Mouse (Mus musculus) ovary, postnatal 10 days (tissue): ENCODE results near the gene Mst1.

Source experiments
- DNase-seq: peaks from one replicate; pipeline ENCODE4 v3.0.0; 2022; ENCODE audit warnings: low spot score

Mst1 gene

DNA sequence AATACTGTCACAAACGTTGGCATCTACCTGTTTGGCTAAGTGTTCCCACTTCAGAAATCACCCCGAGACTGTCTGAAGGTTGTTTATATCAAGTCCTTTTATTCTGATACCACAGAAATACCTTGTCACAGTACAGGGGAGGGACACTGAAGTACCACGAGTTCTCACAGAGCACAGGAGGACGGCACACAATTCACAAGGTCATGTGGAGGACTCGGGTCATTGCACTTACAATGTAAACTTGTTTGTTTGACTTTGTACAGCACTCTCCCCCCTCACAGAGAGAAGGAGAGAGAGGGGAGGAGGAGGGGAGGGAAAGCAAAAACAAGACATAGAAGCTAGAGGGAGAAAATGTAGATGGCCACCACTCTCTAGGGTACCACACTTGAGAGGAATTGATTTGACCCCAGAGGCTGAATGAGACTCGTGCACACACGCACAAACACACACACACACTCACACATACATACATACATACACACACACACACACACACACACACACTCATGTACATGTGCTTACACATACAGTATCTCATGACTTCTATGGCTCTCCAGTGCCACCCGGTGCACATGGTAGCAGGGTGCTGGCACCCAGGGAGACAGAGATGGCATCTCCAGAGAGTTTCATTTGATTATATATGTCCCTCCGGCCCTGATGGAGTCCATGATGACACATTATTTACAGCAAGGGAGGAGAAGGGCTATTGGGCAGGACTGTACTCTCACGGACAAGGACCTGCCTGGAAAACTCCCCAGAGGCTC, 15.9 kb downstream of the Mst1 start:
- no peak for DNase-seq

DNA sequence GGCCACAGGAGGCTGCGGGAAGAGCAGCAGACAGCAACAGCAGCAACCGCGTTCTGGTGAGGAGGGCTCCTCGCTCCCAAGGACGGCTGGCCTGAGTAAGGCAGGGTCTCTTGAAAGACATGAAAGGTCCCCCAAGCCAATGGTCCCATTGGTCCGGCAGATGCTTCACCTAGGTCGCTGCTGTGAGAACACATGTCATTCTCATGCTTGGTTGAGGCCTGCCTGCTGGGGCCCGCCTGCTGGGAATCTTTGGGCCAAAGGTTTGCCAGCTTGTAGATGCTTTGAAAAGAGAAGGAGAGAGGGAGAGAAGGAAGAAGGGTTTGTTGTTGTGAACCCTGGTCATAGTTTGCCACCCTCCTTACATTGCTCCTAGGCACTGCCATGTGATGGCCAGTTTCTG, 19.4 kb downstream of the Mst1 start:
- no peak for DNase-seq

- DNase-seq: no peak
These were observed 24.7 kb downstream of the Mst1 start for GRCm38 (mm10) chr9:108104766-108105548.

DNA sequence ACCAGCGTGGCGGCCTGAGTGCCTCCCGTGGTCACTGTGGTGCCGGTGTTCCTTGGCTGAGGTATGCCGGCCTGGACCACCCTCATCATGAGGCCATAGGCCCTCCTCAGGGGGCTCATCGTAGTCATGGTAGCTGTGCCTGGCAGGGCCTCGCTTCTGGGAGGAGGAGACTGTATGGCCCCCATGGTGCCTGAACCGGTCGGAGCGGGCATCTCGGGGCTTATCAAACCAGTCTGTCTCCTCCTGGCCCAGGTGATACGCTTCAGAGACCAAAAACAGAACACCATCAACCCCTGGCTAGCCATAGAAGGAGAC, 25.3 kb downstream of the Mst1 start:
- no peak for DNase-seq

GRCm38 (mm10) chr9:108106090-108106489, 25.9 kb downstream of the Mst1 start:
- no peak for DNase-seq

DNA sequence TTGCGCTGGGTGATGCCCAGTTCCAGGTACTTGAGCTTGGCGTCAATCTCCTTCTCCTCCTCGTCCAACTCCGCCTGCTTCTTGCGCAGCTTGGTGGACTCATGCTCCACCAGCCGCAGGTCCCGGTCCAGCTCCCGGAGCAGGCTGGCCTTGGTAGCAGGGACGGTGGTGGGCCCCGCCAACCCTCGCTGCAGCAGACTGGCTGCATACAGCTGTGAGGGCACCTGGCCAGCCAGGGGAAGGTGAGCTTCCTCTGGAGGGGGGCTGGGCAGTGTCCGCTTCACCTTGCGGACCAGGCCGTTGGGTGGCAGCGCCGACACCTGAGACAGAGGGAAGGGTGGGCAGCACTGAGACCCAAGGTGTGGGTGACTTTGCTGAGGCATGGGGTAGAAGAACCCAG, 27.6 kb downstream of the Mst1 start:
- no peak for DNase-seq

DNA sequence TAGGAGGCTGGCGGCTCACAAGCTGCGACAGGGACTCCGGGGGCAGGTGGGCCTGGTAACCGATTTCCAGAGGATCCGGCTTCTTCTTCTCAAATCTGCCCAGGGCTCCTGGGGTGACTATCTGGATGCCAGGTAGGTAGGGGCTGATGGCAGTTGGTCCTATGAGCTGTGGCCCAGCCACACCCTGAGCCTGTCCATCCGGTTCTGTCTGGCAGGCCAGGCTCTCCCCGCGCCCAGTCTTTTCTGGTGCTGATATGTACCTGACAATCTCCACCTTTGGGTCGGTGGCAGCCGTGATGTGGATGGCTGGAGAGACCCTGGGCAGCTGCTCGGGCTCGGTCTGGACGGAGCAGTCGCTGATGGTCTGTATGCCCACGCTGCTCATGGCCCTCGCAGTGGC, 29.9 kb downstream of the Mst1 start:
- no peak for DNase-seq

GRCm38 (mm10) chr9:108111101-108111592, 30.9 kb downstream of the Mst1 start:
- no peak for DNase-seq

GRCm38 (mm10) chr9:108111593-108112121, 31.4 kb downstream of the Mst1 start:
- no peak for DNase-seq

- no peak for DNase-seq
These were observed 32.6 kb downstream of the Mst1 start for GRCm38 (mm10) chr9:108112719-108113340.

DNA sequence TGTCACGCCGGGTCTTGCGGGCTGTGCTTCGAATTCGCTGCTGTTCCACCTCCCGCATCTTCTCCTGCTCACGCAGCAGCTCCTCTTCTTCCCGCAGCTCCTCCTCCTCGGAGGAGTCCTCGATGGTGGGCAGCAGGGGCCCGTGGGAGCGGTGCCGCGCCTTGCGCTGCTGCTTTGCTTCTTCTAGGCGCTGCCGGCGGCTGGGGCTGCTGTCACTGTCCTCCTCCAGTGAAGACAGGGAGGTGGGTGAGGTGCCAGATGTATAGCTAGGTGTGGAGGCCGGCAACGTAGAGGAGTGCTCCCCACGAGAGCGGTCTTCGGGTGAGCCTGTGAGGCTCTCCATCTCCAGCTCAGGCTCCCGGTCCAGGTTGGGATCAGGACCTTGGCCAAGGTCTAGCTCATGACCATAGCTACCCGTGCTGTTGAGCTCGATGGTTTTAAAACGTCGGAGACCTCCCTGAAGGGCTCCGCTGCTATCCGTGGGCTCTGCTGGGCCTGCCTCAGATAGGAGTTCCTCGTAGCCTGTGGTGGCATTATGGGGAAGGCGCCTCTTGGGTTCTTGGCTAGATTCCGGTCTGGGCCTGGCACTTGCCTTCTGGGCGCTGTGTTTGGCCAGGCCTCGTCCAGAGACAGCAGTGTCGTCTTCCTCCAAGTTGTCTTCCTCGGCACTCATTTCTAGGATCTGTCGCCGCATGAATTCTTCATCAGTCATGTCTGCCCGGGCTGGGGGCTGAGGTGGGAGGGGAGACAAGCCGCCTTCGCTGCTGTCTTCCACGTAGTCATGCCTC, 35.2 kb downstream of the Mst1 start:
- DNase-seq: no peak

DNA sequence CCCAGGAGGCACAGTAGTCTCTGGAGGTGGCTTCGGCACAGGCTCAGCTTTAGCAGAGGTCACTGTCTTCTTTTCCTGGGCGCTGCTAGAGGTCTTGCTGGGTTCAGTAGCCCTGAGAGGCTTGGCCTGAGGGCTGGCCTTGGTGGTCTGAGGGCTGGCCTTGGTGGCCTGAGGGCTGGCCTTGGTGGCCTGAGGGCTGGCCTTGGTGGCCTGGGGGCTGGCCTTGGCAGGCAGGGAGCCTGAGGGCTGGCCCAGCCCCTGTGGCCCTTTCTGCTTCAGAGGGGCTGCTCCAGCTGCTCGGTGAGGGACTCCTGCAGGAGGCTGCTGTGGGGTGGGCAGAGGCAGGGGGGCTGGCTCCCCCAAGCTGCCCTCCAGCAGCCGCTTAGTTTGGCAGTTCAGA, 36.9 kb downstream of the Mst1 start:
- no peak for DNase-seq

- no peak for DNase-seq
These were observed 39.7 kb downstream of the Mst1 start for GRCm38 (mm10) chr9:108119891-108120411.

GRCm38 (mm10) chr9:108120671-108121070, 40.4 kb downstream of the Mst1 start:
- DNase-seq: no peak

- DNase-seq: no peak
These were observed 41.1 kb downstream of the Mst1 start for GRCm38 (mm10) chr9:108121170-108121969.

- DNase-seq: no peak
These were observed 43.7 kb downstream of the Mst1 start for GRCm38 (mm10) chr9:108123916-108124315.

GRCm38 (mm10) chr9:108125731-108126130, 45.5 kb downstream of the Mst1 start:
- DNase-seq: no peak

DNA sequence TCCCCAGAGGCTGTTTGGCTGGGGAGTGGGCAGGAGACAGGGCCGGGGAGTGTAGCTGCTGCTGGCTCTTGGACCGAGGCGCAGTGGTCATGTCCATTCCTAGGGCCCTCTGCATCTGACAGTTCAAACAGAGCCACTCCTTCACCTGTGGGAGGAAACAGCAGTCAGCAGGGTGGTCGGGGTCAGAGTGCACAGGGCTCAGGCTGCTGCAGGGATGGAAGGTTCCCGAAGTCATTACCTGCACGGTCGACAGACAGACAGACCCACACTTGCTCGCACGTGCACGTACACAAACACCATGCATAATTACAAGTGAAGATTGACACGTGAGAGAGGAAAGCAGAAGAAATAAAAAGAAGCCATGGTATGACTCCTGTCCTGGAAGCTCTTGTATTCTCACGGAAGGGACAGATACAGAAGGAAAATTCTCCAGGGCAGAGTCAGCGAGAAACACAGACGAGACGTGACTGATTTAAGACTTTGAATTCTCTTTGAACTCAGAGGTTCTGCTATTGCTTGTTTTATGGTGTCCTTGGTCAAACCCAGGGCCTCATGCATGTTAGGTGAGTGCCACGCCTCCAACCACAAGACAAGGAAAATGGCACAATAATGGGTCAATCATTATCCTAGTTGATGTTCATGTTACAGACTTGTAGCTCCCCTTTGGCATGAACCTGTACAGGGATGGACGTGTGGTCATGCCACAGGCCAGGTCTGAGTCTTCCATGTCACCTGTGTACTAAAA, 46.4 kb downstream of the Mst1 start:
- DNase-seq: no peak

DNA sequence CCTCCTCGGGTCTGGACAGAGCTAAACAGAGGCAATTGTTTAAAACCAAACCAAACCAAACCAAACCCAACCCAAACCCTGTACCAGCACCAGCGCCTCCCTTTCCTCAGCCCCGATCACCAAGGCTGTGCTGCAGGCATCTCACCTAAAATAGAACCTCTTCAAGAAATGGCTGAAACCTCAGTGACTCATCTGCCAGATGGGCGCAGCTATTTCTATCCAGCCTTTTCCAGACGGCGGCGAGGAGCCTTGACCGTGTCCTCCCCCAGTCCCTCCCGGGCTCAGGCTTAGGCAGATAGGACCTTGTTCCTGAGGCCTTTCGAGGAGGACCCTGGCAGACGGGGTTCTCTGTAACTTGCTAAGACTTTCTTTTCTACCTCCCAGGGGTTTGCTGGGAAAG, 48.0 kb downstream of the Mst1 start:
- DNase-seq: no peak
